Mouse (Mus musculus): Measurements from ENCODE around the gene Cyp2ab1. TPM values are rescaled to one million over a fixed set of nuclear protein-coding genes. Genes with fewer than 3 reads are reported as not detected.

Gene Cyp2ab1
- polyA plus RNA-seq, 1 experiment: not detected

DNA sequence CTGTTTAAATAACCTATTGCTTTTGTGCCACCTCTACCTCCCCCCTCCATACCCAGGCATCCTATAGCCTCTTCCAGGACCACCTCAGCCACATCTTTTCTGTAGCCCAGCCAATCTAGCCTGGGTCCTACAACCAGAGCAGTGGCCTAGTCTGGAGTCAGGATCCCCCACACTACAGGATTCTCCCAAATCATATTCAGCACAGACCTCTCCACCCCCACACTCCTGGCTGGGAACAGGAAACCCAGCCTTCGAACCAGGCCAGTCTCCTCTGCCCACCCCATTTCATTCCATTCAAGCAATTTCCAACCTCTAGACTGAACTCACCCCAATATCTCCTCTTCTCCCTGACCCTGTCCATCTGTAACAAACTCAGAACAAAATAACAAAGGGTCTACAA lies 20.3 kb upstream of the Cyp2ab1 start:
- H3K27ac ChIP-seq (ENCODE audit: insufficient read depth, low read depth, low read length): no peak overlapping the region
- WGBS: 76% methylated on average over 1 of the region's 1 CpGs
- H3K4me3 ChIP-seq (ENCODE audit: insufficient read depth, low read depth, low read length): no peak overlapping the region
- TF ChIP-seq CTCF (IDR thresholded peaks at IDR 0.05; ENCODE audit: insufficient read depth, low read depth, low read length) (no peak), POLR2A (IDR thresholded peaks at IDR 0.05; ENCODE audit: insufficient read depth, low read depth, low read length) (no peak)
- H3K4me1 ChIP-seq (ENCODE audit: control insufficient read depth, insufficient read depth, low read length): no peaks in the 10 kb centered on the region

DNA sequence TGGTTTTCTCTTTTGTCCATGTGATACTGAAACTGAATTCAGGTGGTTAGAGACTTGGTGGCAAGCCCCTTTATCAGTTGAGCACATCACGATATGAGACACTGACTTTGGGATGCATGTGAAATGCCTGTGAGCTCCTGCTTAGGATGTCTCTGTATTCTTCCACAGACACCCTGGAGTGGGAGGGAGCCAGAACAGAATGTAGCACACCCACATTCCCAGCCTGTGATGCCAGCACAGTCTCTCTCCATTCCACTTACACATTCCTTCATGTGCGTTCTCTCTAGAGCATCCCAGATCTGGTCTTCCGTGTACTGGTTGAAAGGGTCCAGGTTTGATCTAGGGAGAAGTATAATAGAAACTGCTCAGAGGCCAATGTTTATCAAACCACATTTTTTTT lies 13.4 kb upstream of the Cyp2ab1 start:
- Histone ChIP-seq H3K27ac (ENCODE audit: insufficient read depth, low read depth, low read length) (no peak overlapping the region), H3K4me3 (ENCODE audit: insufficient read depth, low read depth, low read length) (no peak overlapping the region), H3K4me1 (ENCODE audit: control insufficient read depth, insufficient read depth, low read length) (no peaks in the 10 kb centered on the region)
- WGBS: 84% methylated on average over 3 of the region's 3 CpGs
- no peak for TF ChIP-seq POLR2A (IDR thresholded peaks at IDR 0.05; ENCODE audit: insufficient read depth, low read depth, low read length)
- TF ChIP-seq CTCF (IDR thresholded peaks at IDR 0.05; ENCODE audit: insufficient read depth, low read depth, low read length): no peak

DNA sequence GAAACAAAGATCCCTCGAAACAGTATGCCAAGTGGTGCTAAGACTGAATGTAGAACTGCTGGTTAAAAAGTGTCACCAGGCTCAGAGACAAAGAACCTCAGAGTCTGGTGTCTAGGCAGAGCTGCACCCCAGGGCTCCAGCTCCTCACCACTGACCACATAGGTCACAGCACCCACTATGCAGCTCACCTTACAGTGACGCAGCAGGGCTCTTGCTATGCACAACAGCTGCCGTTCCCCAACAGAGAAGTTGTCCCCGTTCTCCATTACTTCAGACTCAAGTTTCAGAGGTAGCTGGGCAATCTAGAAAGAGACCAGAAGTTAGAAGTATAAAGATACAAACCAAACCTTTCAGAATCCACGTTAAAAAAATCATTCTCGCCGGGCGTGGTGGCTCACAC lies 9.7 kb upstream of the Cyp2ab1 start:
- 91% methylated on average over 8 of the region's 8 CpGs for WGBS

DNA sequence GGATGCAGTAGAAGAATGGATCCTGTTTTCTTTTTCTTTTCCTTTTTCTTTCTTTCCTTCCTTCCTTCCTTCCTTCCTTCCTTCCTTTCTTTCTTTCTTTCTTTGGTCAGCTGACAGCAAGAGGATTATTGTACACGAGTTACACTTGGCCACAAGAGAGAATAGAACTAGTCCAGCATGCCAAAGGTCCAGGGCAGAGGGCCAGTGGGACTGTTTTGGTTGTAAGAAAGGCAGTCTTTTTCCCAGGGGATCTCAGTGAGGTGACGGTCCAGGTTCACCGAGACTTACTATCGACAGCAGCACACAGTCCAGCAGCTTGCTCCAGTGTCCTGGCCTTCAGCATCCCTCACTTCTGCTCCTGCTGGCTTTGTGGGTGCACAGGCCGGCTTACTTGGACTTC lies 3.1 kb upstream of the Cyp2ab1 start:
- no peak overlapping the region for H3K27ac ChIP-seq (ENCODE audit: insufficient read depth, low read depth, low read length)
- 47% methylated on average over 5 of the region's 5 CpGs for WGBS

More for the DNA sequence above, 9.7 kb upstream of the Cyp2ab1 start:
- no peaks in the 10 kb centered on the region for H3K4me1 ChIP-seq (ENCODE audit: control insufficient read depth, insufficient read depth, low read length)
- TF ChIP-seq POLR2A (IDR thresholded peaks at IDR 0.05; ENCODE audit: insufficient read depth, low read depth, low read length) (no peak), CTCF (IDR thresholded peaks at IDR 0.05; ENCODE audit: insufficient read depth, low read depth, low read length) (no peak)
- H3K27ac ChIP-seq (ENCODE audit: insufficient read depth, low read depth, low read length): no peak overlapping the region
- no peak overlapping the region for H3K4me3 ChIP-seq (ENCODE audit: insufficient read depth, low read depth, low read length)

DNA sequence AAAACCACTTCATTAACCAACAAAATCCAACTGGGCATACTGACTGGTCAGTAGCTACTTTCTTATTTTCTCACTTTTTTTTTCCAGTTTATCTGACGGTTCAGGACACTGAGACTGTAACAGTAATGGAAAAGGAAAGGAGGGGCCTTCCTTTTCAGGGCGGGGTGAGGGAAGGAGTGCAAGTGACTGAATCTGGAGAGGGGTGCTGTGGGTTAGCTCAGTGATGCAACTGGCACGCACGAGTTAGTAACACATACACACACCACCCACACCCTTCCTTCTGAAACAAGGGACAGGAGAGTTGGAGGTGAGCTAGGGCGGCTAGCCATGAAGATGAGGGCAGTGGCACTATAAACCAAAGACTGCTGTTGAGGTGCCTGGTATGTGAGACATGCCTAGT lies 1.3 kb downstream of the Cyp2ab1 start:
- H3K4me3 ChIP-seq (ENCODE audit: insufficient read depth, low read depth, low read length): no peak overlapping the region
- TF ChIP-seq POLR2A (IDR thresholded peaks at IDR 0.05; ENCODE audit: insufficient read depth, low read depth, low read length) (no peak), CTCF (IDR thresholded peaks at IDR 0.05; ENCODE audit: insufficient read depth, low read depth, low read length) (no peak)
- no peak overlapping the region for H3K27ac ChIP-seq (ENCODE audit: insufficient read depth, low read depth, low read length)
- WGBS: 69% methylated on average over 5 of the region's 5 CpGs
- H3K4me1 ChIP-seq (ENCODE audit: control insufficient read depth, insufficient read depth, low read length): no peaks in the 10 kb centered on the region

More for the DNA sequence above, 3.1 kb upstream of the Cyp2ab1 start:
- no peak for TF ChIP-seq POLR2A (IDR thresholded peaks at IDR 0.05; ENCODE audit: insufficient read depth, low read depth, low read length)
- Histone ChIP-seq H3K4me3 (ENCODE audit: insufficient read depth, low read depth, low read length) (no peak overlapping the region), H3K4me1 (ENCODE audit: control insufficient read depth, insufficient read depth, low read length) (no peaks in the 10 kb centered on the region)

GRCm38 (mm10) chr16:20322274-20322673 lies 2.9 kb downstream of the Cyp2ab1 start:
- Histone ChIP-seq H3K4me1 (ENCODE audit: control insufficient read depth, insufficient read depth, low read length) (no peaks in the 10 kb centered on the region), H3K27ac (ENCODE audit: insufficient read depth, low read depth, low read length) (no peak overlapping the region), H3K4me3 (ENCODE audit: insufficient read depth, low read depth, low read length) (no peak overlapping the region)
- TF ChIP-seq POLR2A (IDR thresholded peaks at IDR 0.05; ENCODE audit: insufficient read depth, low read depth, low read length): no peak
- WGBS: 90% methylated on average over 4 of the region's 4 CpGs

DNA sequence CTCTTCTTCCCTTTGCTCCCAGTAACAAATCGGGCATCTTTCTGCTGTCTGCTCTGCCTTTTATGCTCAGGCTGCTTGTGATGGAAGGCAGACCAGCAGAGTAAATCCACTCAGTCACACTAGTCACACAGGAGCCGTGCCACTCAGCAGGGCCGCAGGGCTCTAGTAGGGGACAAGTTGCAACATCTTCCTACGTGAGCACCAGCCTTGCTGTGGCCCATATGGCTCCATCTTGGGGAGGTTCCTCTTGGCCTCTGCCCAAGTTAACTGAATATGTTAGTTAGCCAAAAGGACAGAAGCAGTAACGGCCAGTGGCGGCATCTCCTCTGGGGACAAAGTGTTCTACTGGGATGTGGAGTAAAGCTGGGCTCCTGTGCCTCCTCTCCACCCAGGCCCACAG lies 8.4 kb downstream of the Cyp2ab1 start:
- Histone ChIP-seq H3K27ac (ENCODE audit: insufficient read depth, low read depth, low read length) (no peak overlapping the region), H3K4me3 (ENCODE audit: insufficient read depth, low read depth, low read length) (no peak overlapping the region), H3K4me1 (ENCODE audit: control insufficient read depth, insufficient read depth, low read length) (no peaks in the 10 kb centered on the region)
- 84% methylated on average over 6 of the region's 6 CpGs for WGBS
- TF ChIP-seq CTCF (IDR thresholded peaks at IDR 0.05; ENCODE audit: insufficient read depth, low read depth, low read length) (no peak), POLR2A (IDR thresholded peaks at IDR 0.05; ENCODE audit: insufficient read depth, low read depth, low read length) (no peak)

DNA sequence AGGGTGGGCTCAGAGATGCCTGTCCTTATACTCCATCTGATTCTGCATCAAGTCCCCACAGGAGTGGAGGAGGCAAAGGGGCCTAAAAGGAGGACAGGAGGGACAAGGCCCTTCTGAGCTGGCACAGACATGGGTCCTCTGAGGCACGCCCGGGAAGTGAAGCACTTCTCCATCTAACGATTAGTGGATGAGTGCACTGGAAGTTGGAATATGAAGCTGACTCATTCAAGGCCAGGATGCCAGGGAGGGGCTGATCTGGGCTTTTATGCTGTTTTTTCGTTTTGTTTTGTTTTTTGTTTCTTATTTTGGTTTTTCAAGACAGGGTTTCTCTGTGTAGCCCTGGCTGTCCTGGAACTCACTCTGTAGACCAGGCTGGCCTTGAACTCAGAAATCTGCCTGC lies 9.9 kb downstream of the Cyp2ab1 start:
- Histone ChIP-seq H3K27ac (ENCODE audit: insufficient read depth, low read depth, low read length) (no peak overlapping the region), H3K4me3 (ENCODE audit: insufficient read depth, low read depth, low read length) (no peak overlapping the region), H3K4me1 (ENCODE audit: control insufficient read depth, insufficient read depth, low read length) (no peaks in the 10 kb centered on the region)
- WGBS: 86% methylated on average over 4 of the region's 4 CpGs
- TF ChIP-seq CTCF (IDR thresholded peaks at IDR 0.05; ENCODE audit: insufficient read depth, low read depth, low read length) (no peak), POLR2A (IDR thresholded peaks at IDR 0.05; ENCODE audit: insufficient read depth, low read depth, low read length) (no peak)

DNA sequence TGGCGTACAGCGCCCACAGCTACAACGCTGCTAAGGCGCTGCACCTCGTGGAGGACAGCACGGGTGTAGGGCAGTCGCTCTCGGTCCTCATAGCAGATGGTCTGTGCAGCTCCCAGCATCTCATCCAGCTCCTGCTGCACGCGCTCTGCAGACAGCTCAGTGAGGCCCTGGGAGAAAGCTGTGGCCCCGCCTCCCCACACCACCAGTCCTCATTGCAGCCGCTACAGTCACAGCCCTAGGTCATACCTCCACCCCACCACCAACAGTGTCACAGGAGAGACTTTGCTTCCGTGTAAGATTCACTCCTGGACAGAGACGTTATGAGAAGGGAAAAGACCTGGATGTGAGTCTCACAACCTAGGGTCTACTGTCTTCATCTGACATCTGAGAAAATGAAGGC lies 12.9 kb downstream of the Cyp2ab1 start:
- no peak for TF ChIP-seq POLR2A (IDR thresholded peaks at IDR 0.05; ENCODE audit: insufficient read depth, low read depth, low read length)
- TF ChIP-seq CTCF (IDR thresholded peaks at IDR 0.05; ENCODE audit: insufficient read depth, low read depth, low read length): no peak
- Histone ChIP-seq H3K4me3 (ENCODE audit: insufficient read depth, low read depth, low read length) (no peak overlapping the region), H3K4me1 (ENCODE audit: control insufficient read depth, insufficient read depth, low read length) (no peaks in the 10 kb centered on the region), H3K27ac (ENCODE audit: insufficient read depth, low read depth, low read length) (no peak overlapping the region)
- WGBS: 75% methylated on average over 14 of the region's 14 CpGs

Measured in olfactory bulb, adult 2 months (tissue).